Mouse (Mus musculus) lung, embryonic 16.5 days (tissue): Measurements from ENCODE around the gene 4930432M17Rik. TPM values are rescaled to one million over a fixed set of nuclear protein-coding genes. Genes with fewer than 3 reads are reported as not detected.

Source experiments
- ATAC-seq: fragments of 200-750 bp; cut with Nextera tagmentation; 2 replicates; pipeline ENCODE4 v1.8.0; 2017; ENCODE audit warnings: low read depth, mild to moderate bottlenecking, moderate library complexity
- H3K27ac ChIP-seq: fragments of 300-500 bp; sonication (generic); 2 replicates; pipeline ENCODE4 v1.5.1; 2014; ENCODE audit warnings: mild to moderate bottlenecking, control low read depth, low read length
- H3K27me3 ChIP-seq: fragments of 300-500 bp; sonication (generic); 2 replicates; pipeline ENCODE4 v1.6.1; 2014; ENCODE audit warnings: low read depth, low read length, mixed read lengths; ENCODE audit not compliant: control insufficient read depth, insufficient read depth
- H3K36me3 ChIP-seq: fragments of 300-500 bp; sonication (generic); 2 replicates; pipeline ENCODE4 v1.6.1; 2014; ENCODE audit warnings: low read length; ENCODE audit not compliant: control insufficient read depth, insufficient read depth
- H3K4me1 ChIP-seq: fragments of 300-500 bp; sonication (generic); replicated peaks from 2 replicates; pipeline ENCODE4 v1.6.1; 2014; ENCODE audit warnings: low read length, mixed read lengths; ENCODE audit not compliant: control insufficient read depth, insufficient read depth
- H3K4me2 ChIP-seq: fragments of 300-500 bp; sonication (generic); 2 replicates; pipeline ENCODE4 v1.6.1; 2014; ENCODE audit warnings: low read depth, low read length, control low read depth
- H3K4me3 ChIP-seq: fragments of 300-500 bp; sonication (generic); 2 replicates; pipeline ENCODE4 v1.5.1; 2014; ENCODE audit warnings: mild to moderate bottlenecking, low read length, control low read depth
- H3K9ac ChIP-seq: fragments of 300-500 bp; sonication (generic); 2 replicates; pipeline ENCODE4 v1.6.1; 2014; ENCODE audit warnings: low read length, control low read depth
- H3K9me3 ChIP-seq: fragments of 300-500 bp; sonication (generic); 2 replicates; pipeline ENCODE4 v1.6.1; 2016; ENCODE audit warnings: low read length; ENCODE audit not compliant: control insufficient read depth
- WGBS: fragments of 180-500 bp; shearing (Covaris S2); extraction: QIAGEN DNeasy Blood & Tissue Kit; methylation state at CpG from one replicate; pipeline ENCODE4 v1.1.7; 2014; 5-methylcytosine and 5-hydroxymethylcytosine counted together
- polyA plus RNA-seq: library from polyadenylated mRNA; unstranded; fragments of >200 nt; fragmentation: Nextera tagmentation; extraction: Ambion mirVana; gene quantifications from 2 replicates; pipeline ENCODE4 v1.2.1, GENCODE M21; 2015

Gene 4930432M17Rik
- polyA plus RNA-seq, 1 experiment from 2014 or later, result not detected

GRCm38 (mm10) chr3:121684963-121685362 is 14.4 kb downstream of the 4930432M17Rik start:
- H3K27ac ChIP-seq, result no peak overlapping the region
- 37% methylated on average over 4 of the region's 4 CpGs for WGBS
- no peaks in the 10 kb centered on the region; the same call in 1 of the 2 replicates for H3K4me1 ChIP-seq
- H3K9ac ChIP-seq, result no peak overlapping the region
- no peak for ATAC-seq
- no peaks in the 10 kb centered on the region for H3K36me3 ChIP-seq
- no peak overlapping the region for H3K4me2 ChIP-seq
- no peak overlapping the region for H3K4me3 ChIP-seq
- H3K9me3 ChIP-seq, result no peaks in the 10 kb centered on the region
- H3K27me3 ChIP-seq, result no peaks in the 10 kb centered on the region

- Histone ChIP-seq H3K4me2 (no peak overlapping the region), H3K4me3 (no peak overlapping the region), H3K4me1 (no peaks in the 10 kb centered on the region; the same call in 1 of the 2 replicates), H3K36me3 (no peaks in the 10 kb centered on the region), H3K27me3 (no peaks in the 10 kb centered on the region), H3K9ac (no peak overlapping the region), H3K9me3 (no peaks in the 10 kb centered on the region), H3K27ac (no peak overlapping the region)
- WGBS, result 66% methylated on average over 1 of the region's 1 CpGs
- no peak for ATAC-seq
These were observed 15.4 kb downstream of the 4930432M17Rik start for GRCm38 (mm10) chr3:121685985-121686384.

GRCm38 (mm10) chr3:121686408-121686911 is 15.9 kb downstream of the 4930432M17Rik start:
- WGBS, result 78% methylated on average over 4 of the region's 4 CpGs
- no peak overlapping the region for H3K9ac ChIP-seq
- H3K4me1 ChIP-seq, result no peaks in the 10 kb centered on the region; the same call in 1 of the 2 replicates
- no peaks in the 10 kb centered on the region for H3K36me3 ChIP-seq
- H3K4me2 ChIP-seq, result no peak overlapping the region
- no peak overlapping the region for H3K4me3 ChIP-seq
- ATAC-seq, result no peak
- no peak overlapping the region for H3K27ac ChIP-seq
- H3K27me3 ChIP-seq, result no peaks in the 10 kb centered on the region
- no peaks in the 10 kb centered on the region for H3K9me3 ChIP-seq

GRCm38 (mm10) chr3:121687741-121688140 is 17.2 kb downstream of the 4930432M17Rik start:
- 70% methylated on average over 3 of the region's 3 CpGs for WGBS
- no peak for ATAC-seq
- H3K27me3 ChIP-seq, result no peaks in the 10 kb centered on the region

GRCm38 (mm10) chr3:121689029-121689428 is 18.5 kb downstream of the 4930432M17Rik start:
- no peaks in the 10 kb centered on the region for H3K36me3 ChIP-seq
- H3K27ac ChIP-seq, result no peak overlapping the region
- H3K9me3 ChIP-seq, result no peaks in the 10 kb centered on the region
- H3K9ac ChIP-seq, result no peak overlapping the region
- H3K27me3 ChIP-seq, result no peaks in the 10 kb centered on the region
- no peak overlapping the region for H3K4me2 ChIP-seq
- no peak overlapping the region for H3K4me3 ChIP-seq
- no peak for ATAC-seq
- no peaks in the 10 kb centered on the region for H3K4me1 ChIP-seq
- 44% methylated on average over 5 of the region's 5 CpGs for WGBS

More at GRCm38 (mm10) chr3:121687741-121688140, 17.2 kb downstream of the 4930432M17Rik start:
- H3K9ac ChIP-seq, result no peak overlapping the region
- H3K27ac ChIP-seq, result no peak overlapping the region
- no peaks in the 10 kb centered on the region for H3K9me3 ChIP-seq
- no peak overlapping the region for H3K4me2 ChIP-seq
- H3K36me3 ChIP-seq, result no peaks in the 10 kb centered on the region
- H3K4me3 ChIP-seq, result no peak overlapping the region
- no peaks in the 10 kb centered on the region for H3K4me1 ChIP-seq

GRCm38 (mm10) chr3:121689697-121690096 is 19.1 kb downstream of the 4930432M17Rik start:
- H3K9ac ChIP-seq, result no peak overlapping the region
- no peak overlapping the region for H3K4me3 ChIP-seq
- H3K4me2 ChIP-seq, result no peak overlapping the region
- no peaks in the 10 kb centered on the region for H3K4me1 ChIP-seq
- no peaks in the 10 kb centered on the region for H3K36me3 ChIP-seq
- no peaks in the 10 kb centered on the region for H3K27me3 ChIP-seq
- 78% methylated on average over 3 of the region's 3 CpGs for WGBS
- no peak for ATAC-seq
- no peaks in the 10 kb centered on the region for H3K9me3 ChIP-seq
- no peak overlapping the region for H3K27ac ChIP-seq

GRCm38 (mm10) chr3:121693001-121693730 is 22.6 kb downstream of the 4930432M17Rik start:
- 62% methylated on average over 13 of the region's 13 CpGs for WGBS
- Histone ChIP-seq H3K36me3 (no peaks in the 10 kb centered on the region), H3K4me2 (no peak overlapping the region), H3K4me3 (no peak overlapping the region), H3K27ac (no peak overlapping the region), H3K4me1 (no peaks in the 10 kb centered on the region), H3K9ac (no peak overlapping the region), H3K27me3 (no peaks in the 10 kb centered on the region), H3K9me3 (no peaks in the 10 kb centered on the region)
- no peak for ATAC-seq

GRCm38 (mm10) chr3:121693746-121694145 is 23.2 kb downstream of the 4930432M17Rik start:
- ATAC-seq, result no peak
- no peaks in the 10 kb centered on the region for H3K4me1 ChIP-seq
- whole genome bisulfite sequencing, result 75% methylated on average over 5 of the region's 5 CpGs

GRCm38 (mm10) chr3:121697169-121697568 is 26.6 kb downstream of the 4930432M17Rik start:
- Histone ChIP-seq H3K27me3 (no peaks in the 10 kb centered on the region), H3K4me2 (no peak overlapping the region), H3K9me3 (no peaks in the 10 kb centered on the region), H3K4me3 (no peak overlapping the region), H3K27ac (no peak overlapping the region), H3K36me3 (no peaks in the 10 kb centered on the region), H3K4me1 (no peaks in the 10 kb centered on the region), H3K9ac (no peak overlapping the region)
- no peak for ATAC-seq
- WGBS, result 77% methylated on average over 7 of the region's 7 CpGs

More at GRCm38 (mm10) chr3:121693746-121694145, 23.2 kb downstream of the 4930432M17Rik start:
- Histone ChIP-seq H3K4me3 (no peak overlapping the region), H3K27ac (no peak overlapping the region), H3K4me2 (no peak overlapping the region), H3K36me3 (no peaks in the 10 kb centered on the region), H3K9ac (no peak overlapping the region), H3K27me3 (no peaks in the 10 kb centered on the region), H3K9me3 (no peaks in the 10 kb centered on the region)
